Mouse (Mus musculus): ENCODE data around the gene Cend1. TPM values are rescaled to one million over a fixed set of nuclear protein-coding genes. Genes with fewer than 3 reads are reported as not detected.
A peak's percentile ranks its signal among the peaks of the same experiment; 100 is the strongest.

The Cend1 gene
- polyA plus RNA-seq, 1 experiment from 2014 or later, result 46.9 TPM

DNA sequence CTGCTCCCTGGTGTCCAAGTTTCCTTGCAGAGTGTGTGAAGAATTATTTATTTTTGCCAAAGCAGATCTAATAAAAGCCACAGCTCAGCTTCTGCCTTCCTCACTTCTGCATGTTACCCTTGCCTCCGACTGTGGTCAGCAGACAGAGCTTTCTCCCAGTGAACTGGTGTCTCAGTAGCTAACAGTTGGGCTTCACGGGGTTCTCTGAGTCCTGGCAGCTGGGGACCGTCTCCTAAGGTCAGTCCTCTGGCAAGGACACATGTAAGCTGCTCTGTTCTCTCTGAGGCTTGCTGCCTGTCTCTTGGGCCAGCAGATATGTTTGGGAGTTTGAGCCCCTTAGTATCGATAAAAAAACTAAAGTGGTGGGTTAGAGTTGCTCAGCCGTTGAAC, 30.7 kb upstream of the Cend1 start:
- H3K4me1 ChIP-seq (replicated peaks; ENCODE audit: control insufficient read depth, insufficient read depth, low read length), result peaks cover 9% of the 10 kb centered on the region; the same call in 1 of the 2 replicates
- H3K4me2 ChIP-seq (replicated peaks), result no peak overlapping the region
- no peak overlapping the region for H3K9ac ChIP-seq
- no peak for ATAC-seq (ENCODE audit: low FRiP score)
- H3K27me3 ChIP-seq (ENCODE audit: control insufficient read depth, insufficient read depth, low read length), result peaks cover 55% of the 10 kb centered on the region
- H3K27ac ChIP-seq, result no peak overlapping the region
- H3K4me3 ChIP-seq (replicated peaks; ENCODE audit: low read length), result no peak overlapping the region
- no peak for DNase-seq (ENCODE audit: low spot score)
- peaks cover 11% of the 10 kb centered on the region for H3K36me3 ChIP-seq (replicated peaks; ENCODE audit: control insufficient read depth, insufficient read depth)
- H3K9me3 ChIP-seq (ENCODE audit: control insufficient read depth, low read length), result no peaks in the 10 kb centered on the region
- WGBS, result 87% methylated on average over 5 of the region's 5 CpGs

DNA sequence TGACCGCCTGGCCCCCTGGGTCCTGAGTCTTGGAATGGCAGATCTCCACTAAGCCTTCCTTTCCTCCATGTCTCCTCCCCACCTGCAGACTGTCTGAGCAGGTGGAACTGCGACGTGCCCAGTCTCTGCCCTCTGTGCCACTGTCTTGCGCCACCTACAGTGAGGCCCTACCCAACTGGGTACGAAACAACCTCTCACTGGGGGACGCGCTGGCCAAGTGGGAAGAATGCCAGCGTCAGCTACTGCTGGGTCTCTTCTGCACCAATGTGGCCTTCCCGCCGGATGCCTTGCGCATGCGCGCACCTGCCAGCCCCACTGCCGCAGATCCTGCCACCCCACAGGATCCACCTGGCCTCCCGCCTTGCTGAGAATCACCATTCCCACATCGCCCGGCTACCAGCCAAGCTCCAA, 30.0 kb upstream of the Cend1 start:
- Histone ChIP-seq H3K9ac (no peak overlapping the region), H3K27ac (no peak overlapping the region), H3K4me2 (replicated peaks) (no peak overlapping the region), H3K27me3 (ENCODE audit: control insufficient read depth, insufficient read depth, low read length) (peaks cover 49% of the 10 kb centered on the region), H3K4me1 (replicated peaks; ENCODE audit: control insufficient read depth, insufficient read depth, low read length) (peaks cover 11% of the 10 kb centered on the region; the same call in 1 of the 2 replicates), H3K4me3 (replicated peaks; ENCODE audit: low read length) (no peak overlapping the region), H3K36me3 (replicated peaks; ENCODE audit: control insufficient read depth, insufficient read depth) (peaks cover 11% of the 10 kb centered on the region), H3K9me3 (ENCODE audit: control insufficient read depth, low read length) (no peaks in the 10 kb centered on the region)
- no peak for DNase-seq (ENCODE audit: low spot score)
- 94% methylated on average over 17 of the region's 17 CpGs for WGBS
- ATAC-seq (ENCODE audit: low FRiP score), result no peak

- Histone ChIP-seq H3K27me3 (ENCODE audit: control insufficient read depth, insufficient read depth, low read length) (peaks cover 42% of the 10 kb centered on the region), H3K9ac (no peak overlapping the region), H3K4me3 (replicated peaks; ENCODE audit: low read length) (no peak overlapping the region), H3K36me3 (replicated peaks; ENCODE audit: control insufficient read depth, insufficient read depth) (peaks cover 11% of the 10 kb centered on the region), H3K4me1 (replicated peaks; ENCODE audit: control insufficient read depth, insufficient read depth, low read length) (peaks cover 11% of the 10 kb centered on the region; the same call in 1 of the 2 replicates), H3K4me2 (replicated peaks) (no peak overlapping the region), H3K9me3 (ENCODE audit: control insufficient read depth, low read length) (no peaks in the 10 kb centered on the region), H3K27ac (no peak overlapping the region)
- no peak for ATAC-seq (ENCODE audit: low FRiP score)
- WGBS, result 91% methylated on average over 11 of the region's 11 CpGs
- no peak for DNase-seq (ENCODE audit: low spot score)
Measured at GRCm38 (mm10) chr7:141458661-141459060, 29.4 kb upstream of the Cend1 start.

GRCm38 (mm10) chr7:141457986-141458660, 28.8 kb upstream of the Cend1 start:
- 76% methylated on average over 15 of the region's 15 CpGs for WGBS
- no peak overlapping the region for H3K4me2 ChIP-seq (replicated peaks)
- H3K4me1 ChIP-seq (replicated peaks; ENCODE audit: control insufficient read depth, insufficient read depth, low read length), result peaks cover 11% of the 10 kb centered on the region; the same call in 1 of the 2 replicates
- DNase-seq (ENCODE audit: low spot score), result no peak
- no peak overlapping the region for H3K9ac ChIP-seq
- no peaks in the 10 kb centered on the region for H3K9me3 ChIP-seq (ENCODE audit: control insufficient read depth, low read length)
- H3K27ac ChIP-seq, result no peak overlapping the region
- H3K36me3 ChIP-seq (replicated peaks; ENCODE audit: control insufficient read depth, insufficient read depth), result peaks cover 11% of the 10 kb centered on the region
- H3K27me3 ChIP-seq (ENCODE audit: control insufficient read depth, insufficient read depth, low read length), result peaks cover 37% of the 10 kb centered on the region
- no peak for ATAC-seq (ENCODE audit: low FRiP score)
- H3K4me3 ChIP-seq (replicated peaks; ENCODE audit: low read length), result no peak overlapping the region

DNA sequence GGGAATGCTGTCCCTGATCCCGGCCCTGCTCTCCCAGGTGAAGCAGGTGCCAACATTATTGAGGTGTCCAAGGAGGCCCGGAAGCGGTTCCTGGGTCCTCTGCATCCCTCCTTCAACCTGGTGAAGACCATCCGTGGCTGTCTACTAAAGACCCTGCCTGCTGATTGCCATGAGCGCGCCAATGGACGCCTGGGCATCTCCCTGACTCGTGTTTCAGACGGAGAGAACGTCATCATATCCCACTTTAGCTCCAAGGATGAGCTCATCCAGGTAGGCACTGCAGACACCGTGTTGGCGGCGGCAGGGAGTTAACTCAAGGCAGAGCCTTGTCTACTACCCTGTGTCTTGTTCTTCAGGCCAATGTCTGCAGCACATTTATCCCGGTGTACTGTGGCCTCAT, 27.9 kb upstream of the Cend1 start:
- ATAC-seq (ENCODE audit: low FRiP score) (no peak), DNase-seq (ENCODE audit: low spot score) (no peak)
- Histone ChIP-seq H3K27ac (no peak overlapping the region), H3K27me3 (ENCODE audit: control insufficient read depth, insufficient read depth, low read length) (peaks cover 28% of the 10 kb centered on the region), H3K4me1 (replicated peaks; ENCODE audit: control insufficient read depth, insufficient read depth, low read length) (peaks cover 11% of the 10 kb centered on the region; the same call in 1 of the 2 replicates), H3K36me3 (replicated peaks; ENCODE audit: control insufficient read depth, insufficient read depth) (peaks cover 13% of the 10 kb centered on the region), H3K4me2 (replicated peaks) (no peak overlapping the region), H3K4me3 (replicated peaks; ENCODE audit: low read length) (no peak overlapping the region), H3K9me3 (ENCODE audit: control insufficient read depth, low read length) (no peaks in the 10 kb centered on the region), H3K9ac (no peak overlapping the region)
- WGBS, result 95% methylated on average over 14 of the region's 14 CpGs

GRCm38 (mm10) chr7:141456739-141457138, 27.4 kb upstream of the Cend1 start:
- H3K36me3 ChIP-seq (replicated peaks; ENCODE audit: control insufficient read depth, insufficient read depth), result peaks cover 18% of the 10 kb centered on the region
- peaks cover 11% of the 10 kb centered on the region; the same call in 1 of the 2 replicates for H3K4me1 ChIP-seq (replicated peaks; ENCODE audit: control insufficient read depth, insufficient read depth, low read length)
- DNase-seq (ENCODE audit: low spot score) (no peak), ATAC-seq (ENCODE audit: low FRiP score) (no peak)
- H3K4me2 ChIP-seq (replicated peaks), result peak overlapping the region; percentile 76; the same call in 1 of the 2 replicates
- no peak overlapping the region for H3K27ac ChIP-seq
- no peak overlapping the region for H3K9ac ChIP-seq
- H3K27me3 ChIP-seq (ENCODE audit: control insufficient read depth, insufficient read depth, low read length), result peaks cover 23% of the 10 kb centered on the region
- 91% methylated on average over 6 of the region's 6 CpGs for WGBS
- H3K4me3 ChIP-seq (replicated peaks; ENCODE audit: low read length), result no peak overlapping the region
- no peaks in the 10 kb centered on the region for H3K9me3 ChIP-seq (ENCODE audit: control insufficient read depth, low read length)

DNA sequence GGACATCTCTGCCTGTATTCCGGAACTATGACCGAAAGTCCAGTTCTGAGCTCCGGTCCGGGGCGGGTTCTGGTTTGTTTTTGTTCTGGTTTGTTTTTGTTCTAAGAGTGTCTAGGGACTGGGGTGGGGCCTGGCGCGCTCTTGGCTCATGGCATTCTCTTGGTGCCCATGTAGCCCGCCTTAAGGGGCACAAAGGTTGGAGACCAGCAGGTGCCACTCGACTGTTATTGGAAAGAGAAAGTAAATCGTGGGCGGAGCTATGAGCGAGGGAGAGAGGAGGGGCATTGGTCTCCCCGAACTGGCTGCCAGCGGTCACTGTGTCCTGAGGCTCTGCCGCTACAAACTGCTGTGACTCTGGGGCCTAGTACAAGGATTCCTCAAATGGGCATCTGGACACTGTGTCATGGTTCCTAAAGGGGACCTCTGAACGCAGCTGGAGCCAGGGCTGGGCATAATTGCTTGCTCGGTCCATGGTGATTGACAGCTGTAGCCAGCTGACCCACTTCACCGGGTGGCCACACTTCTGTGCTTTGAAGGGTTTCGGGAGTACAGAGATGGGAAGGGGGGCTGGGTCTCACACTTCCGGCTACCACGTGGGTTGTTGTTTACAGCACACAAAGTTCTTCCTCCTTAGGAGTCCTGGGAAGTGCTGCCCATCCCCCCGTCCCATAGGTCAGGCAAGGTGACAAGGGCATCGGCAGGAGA, 26.5 kb upstream of the Cend1 start:
- peaks cover 11% of the 10 kb centered on the region; the same call in 1 of the 2 replicates for H3K4me1 ChIP-seq (replicated peaks; ENCODE audit: control insufficient read depth, insufficient read depth, low read length)
- ATAC-seq (ENCODE audit: low FRiP score) (peak; percentile 37; the same call in 1 of the 2 replicates), DNase-seq (ENCODE audit: low spot score) (no peak)
- H3K27ac ChIP-seq, result peak overlapping the region; percentile 40
- peak overlapping the region; percentile 76 for H3K4me2 ChIP-seq (replicated peaks)
- 2% methylated on average over 23 of the region's 23 CpGs for WGBS
- peak overlapping the region; percentile 48 for H3K4me3 ChIP-seq (replicated peaks; ENCODE audit: low read length)
- H3K9me3 ChIP-seq (ENCODE audit: control insufficient read depth, low read length), result no peaks in the 10 kb centered on the region
- peaks cover 28% of the 10 kb centered on the region for H3K36me3 ChIP-seq (replicated peaks; ENCODE audit: control insufficient read depth, insufficient read depth)
- H3K27me3 ChIP-seq (ENCODE audit: control insufficient read depth, insufficient read depth, low read length), result peaks cover 13% of the 10 kb centered on the region
- peak overlapping the region; percentile 66 for H3K9ac ChIP-seq

DNA sequence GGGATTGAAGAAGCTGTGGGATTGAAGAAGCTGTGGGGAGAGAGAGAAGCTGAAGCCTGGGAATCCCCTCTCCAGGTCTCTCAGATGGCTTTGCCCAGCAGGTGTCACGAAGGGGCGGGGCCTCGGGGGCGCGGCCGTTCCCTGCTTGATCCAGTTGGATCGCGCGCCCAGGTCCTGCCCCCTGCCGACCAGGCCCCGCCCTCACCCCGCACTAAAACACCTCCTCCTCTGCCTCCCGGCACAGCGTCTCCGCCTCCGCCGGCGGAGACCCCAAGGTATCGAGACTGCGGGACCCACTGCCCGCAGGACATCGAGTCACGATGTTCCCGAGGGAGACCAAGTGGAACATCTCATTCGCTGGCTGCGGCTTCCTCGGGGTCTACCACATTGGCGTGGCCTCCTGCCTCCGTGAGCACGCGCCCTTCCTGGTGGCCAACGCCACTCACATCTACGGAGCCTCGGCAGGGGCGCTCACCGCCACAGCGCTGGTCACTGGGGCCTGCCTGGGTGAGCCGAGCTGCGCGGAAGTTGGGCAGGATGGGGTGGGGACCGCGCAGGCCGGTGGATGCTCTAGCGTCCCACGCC, 25.8 kb upstream of the Cend1 start, which contains the start of gene Pnpla2:
Gene Pnpla2, plus strand, starts transcription at position 232 of the 585 bp plus-strand sequence.
- Histone ChIP-seq H3K4me2 (replicated peaks) (peak within 1 kb of the TSS; percentile 76), H3K36me3 (replicated peaks; ENCODE audit: control insufficient read depth, insufficient read depth) (peaks cover 35% of the 10 kb centered on the region), H3K27me3 (ENCODE audit: control insufficient read depth, insufficient read depth, low read length) (peaks cover 6% of the 10 kb centered on the region), H3K9ac (peak within 1 kb of the TSS; percentile 66), H3K27ac (peak within 1 kb of the TSS; percentile 40), H3K4me1 (replicated peaks; ENCODE audit: control insufficient read depth, insufficient read depth, low read length) (peaks cover 11% of the 10 kb centered on the region; the same call in 1 of the 2 replicates), H3K4me3 (replicated peaks; ENCODE audit: low read length) (peak within 1 kb of the TSS; percentile 48), H3K9me3 (ENCODE audit: control insufficient read depth, low read length) (no peaks in the 10 kb centered on the region)
- peak; percentile 80 for DNase-seq (ENCODE audit: low spot score)
- peak; percentile 73 for ATAC-seq (ENCODE audit: low FRiP score)
- WGBS, result under 1% methylated on average over 45 of the region's 45 CpGs

DNA sequence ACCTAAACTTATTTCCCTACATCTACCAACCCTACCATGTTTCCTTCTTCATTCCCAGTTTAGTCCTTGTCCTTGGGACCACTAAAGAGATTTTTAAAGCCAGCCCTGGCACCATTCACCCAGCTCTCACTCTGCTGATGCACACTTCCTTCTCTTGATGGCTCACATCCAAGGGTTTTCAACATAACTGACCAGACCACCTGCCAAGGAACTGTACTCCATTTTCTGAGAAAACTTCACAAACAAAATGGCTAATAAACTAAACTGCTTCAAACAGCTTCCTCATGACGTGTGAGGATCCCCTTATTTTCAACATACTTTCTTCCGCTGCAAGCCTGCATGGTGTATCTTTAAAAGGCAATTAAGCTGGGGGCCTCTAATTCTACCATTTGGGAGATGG, 24.3 kb upstream of the Cend1 start:
- H3K4me1 ChIP-seq (replicated peaks; ENCODE audit: control insufficient read depth, insufficient read depth, low read length), result peaks cover 13% of the 10 kb centered on the region
- no peaks in the 10 kb centered on the region for H3K27me3 ChIP-seq (ENCODE audit: control insufficient read depth, insufficient read depth, low read length)
- ATAC-seq (ENCODE audit: low FRiP score), result no peak
- H3K4me3 ChIP-seq (replicated peaks; ENCODE audit: low read length), result no peak overlapping the region
- 84% methylated on average over 2 of the region's 2 CpGs for WGBS
- no peak overlapping the region for H3K9ac ChIP-seq
- no peak overlapping the region for H3K4me2 ChIP-seq (replicated peaks)
- no peaks in the 10 kb centered on the region for H3K9me3 ChIP-seq (ENCODE audit: control insufficient read depth, low read length)
- H3K27ac ChIP-seq, result no peak overlapping the region
- peaks cover 38% of the 10 kb centered on the region for H3K36me3 ChIP-seq (replicated peaks; ENCODE audit: control insufficient read depth, insufficient read depth)
- DNase-seq (ENCODE audit: low spot score), result no peak
